Mouse (Mus musculus) thymus, adult 2 months (tissue): ENCODE measurements around the gene Exoc4.

Experiments
- CTCF ChIP-seq: fragments of 200-500 bp; IDR thresholded peaks from 2 replicates; pipeline ENCODE4 v1.5.1; 2012; ENCODE audit warnings: mild to moderate bottlenecking, control low read depth, low read length, moderate library complexity, borderline replicate concordance; ENCODE audit not compliant: control insufficient read depth, poor library complexity, insufficient read depth; ENCODE audit errors: extremely low read depth
- POLR2A ChIP-seq: fragments of 200-500 bp; IDR thresholded peaks from 2 replicates; pipeline ENCODE4 v1.6.1; 2012; ENCODE audit warnings: mild to moderate bottlenecking, low read length, control low read depth, moderate library complexity; ENCODE audit not compliant: control insufficient read depth, poor library complexity, insufficient read depth; ENCODE audit errors: extremely low read depth

DNA sequence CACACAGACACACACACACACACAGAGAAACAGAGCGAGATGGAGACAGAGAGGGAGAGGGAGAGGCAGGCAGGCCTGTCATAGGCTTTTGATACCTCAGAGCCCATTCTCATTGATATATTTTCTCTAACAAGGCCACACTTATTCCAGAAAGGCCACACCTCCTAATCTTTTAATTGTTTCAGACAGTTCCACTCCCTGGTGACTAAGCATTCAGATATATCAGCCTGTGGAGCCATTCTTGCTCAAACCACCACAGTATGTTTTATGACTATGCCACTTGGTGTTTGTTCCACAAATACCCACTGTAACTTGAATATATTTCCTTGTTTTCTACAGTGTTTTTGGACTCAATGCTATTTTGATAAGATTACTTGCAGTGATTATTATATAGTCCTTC lies 150.6 kb downstream of the Exoc4 start:
- no peak for TF ChIP-seq CTCF
- TF ChIP-seq POLR2A: no peak
